Mouse (Mus musculus) stomach, postnatal 0 days (tissue): ENCODE measurements around the gene Vac14.

Experiments
- CTCF ChIP-seq: IDR thresholded peaks from 2 replicates; pipeline ENCODE4 v1.5.1; 2016; ENCODE audit warnings: antibody characterized with exemption, low read depth, mild to moderate bottlenecking, moderate library complexity
- EP300 ChIP-seq: optimal IDR thresholded peaks from 2 replicates; pipeline ENCODE3; 2016; ENCODE audit warnings: antibody characterized with exemption

DNA sequence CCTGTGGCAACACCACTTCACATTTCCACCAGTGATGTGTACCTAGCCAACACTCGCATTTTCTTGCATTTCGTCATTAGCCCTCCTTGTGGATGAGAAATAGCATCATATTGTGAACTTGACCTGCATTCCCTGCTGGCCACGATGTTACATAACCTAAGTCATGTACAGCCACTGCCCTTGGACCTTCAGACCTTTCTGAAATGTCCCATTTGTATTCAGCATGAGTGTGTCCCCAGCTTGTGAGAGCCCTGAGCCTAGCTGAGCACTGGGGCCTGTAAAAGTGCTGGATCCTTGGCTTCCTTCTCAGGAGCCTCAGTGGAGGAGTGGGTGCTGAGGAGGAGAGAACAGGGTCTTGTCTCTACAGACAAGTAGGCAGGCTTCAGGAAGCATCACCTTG is 27.0 kb downstream of the Vac14 start:
- no peak for TF ChIP-seq CTCF
- TF ChIP-seq EP300: no peak
